Mouse (Mus musculus): Measurements from ENCODE around the gene Art3.

Art3 gene

GRCm38 (mm10) chr5:92381550-92382348 is 50.1 kb downstream of the Art3 start:
- peak; percentile 59 for DNase-seq

- no peak for DNase-seq
Observed at GRCm38 (mm10) chr5:92382349-92382679, 50.7 kb downstream of the Art3 start.

GRCm38 (mm10) chr5:92383747-92384146 is 52.1 kb downstream of the Art3 start:
- DNase-seq, result no peak

GRCm38 (mm10) chr5:92384855-92385254 is 53.2 kb downstream of the Art3 start:
- DNase-seq, result no peak

- DNase-seq, result no peak
Observed at GRCm38 (mm10) chr5:92386102-92386501, 54.5 kb downstream of the Art3 start.

- peak; percentile 60 for DNase-seq
Observed at GRCm38 (mm10) chr5:92386643-92387042, 55.0 kb downstream of the Art3 start.

- peak; percentile 63 for DNase-seq
Observed at GRCm38 (mm10) chr5:92387433-92387832, 55.8 kb downstream of the Art3 start.

- no peak for DNase-seq
Observed at GRCm38 (mm10) chr5:92389977-92390376, 58.4 kb downstream of the Art3 start.

- no peak for DNase-seq
Observed at GRCm38 (mm10) chr5:92390615-92391014, 59.0 kb downstream of the Art3 start.

- no peak for DNase-seq
Observed at GRCm38 (mm10) chr5:92392542-92392941, 60.9 kb downstream of the Art3 start.

GRCm38 (mm10) chr5:92393863-92394262 is 62.2 kb downstream of the Art3 start:
- no peak for DNase-seq

- no peak for DNase-seq
Observed at GRCm38 (mm10) chr5:92395764-92396163, 64.1 kb downstream of the Art3 start.

- no peak for DNase-seq
Observed at GRCm38 (mm10) chr5:92396476-92396875, 64.8 kb downstream of the Art3 start.

GRCm38 (mm10) chr5:92398153-92398552 is 66.5 kb downstream of the Art3 start:
- DNase-seq, result peak; percentile 63

GRCm38 (mm10) chr5:92402816-92403215 is 71.2 kb downstream of the Art3 start:
- DNase-seq, result no peak

GRCm38 (mm10) chr5:92403562-92404399 is 72.2 kb downstream of the Art3 start:
- DNase-seq, result no peak

- DNase-seq, result no peak
Observed at GRCm38 (mm10) chr5:92404400-92404678, 72.7 kb downstream of the Art3 start.

- peak; percentile 31 for DNase-seq
Observed at GRCm38 (mm10) chr5:92409361-92410155, 77.9 kb downstream of the Art3 start.

GRCm38 (mm10) chr5:92410486-92410885 is 78.9 kb downstream of the Art3 start:
- no peak for DNase-seq

- no peak for DNase-seq
Observed at GRCm38 (mm10) chr5:92411461-92412140, 80.0 kb downstream of the Art3 start.

GRCm38 (mm10) chr5:92413271-92413981 is 81.8 kb downstream of the Art3 start:
- DNase-seq, result no peak

- DNase-seq, result no peak
Observed at GRCm38 (mm10) chr5:92413982-92414375, 82.4 kb downstream of the Art3 start.

All from kidney, adult 11 months (tissue).